Mouse (Mus musculus): ENCODE measurements around the gene Yipf4. TPM values are rescaled to one million over a fixed set of nuclear protein-coding genes. Genes with fewer than 3 reads are reported as not detected.

The Yipf4 gene
- polyA plus RNA-seq, 1 experiment from 2014 or later: 50.9 TPM

- Histone ChIP-seq H3K36me3 (no peaks in the 10 kb centered on the region), H3K4me3 (peak within 1 kb of the TSS; percentile 98), H3K27me3 (no peaks in the 10 kb centered on the region), H3K4me2 (replicated peaks) (peak within 1 kb of the TSS; percentile 88), H3K9me3 (no peaks in the 10 kb centered on the region), H3K27ac (peak within 1 kb of the TSS; percentile 98), H3K4me1 (peaks cover 28% of the 10 kb centered on the region), H3K9ac (peak within 1 kb of the TSS; percentile 99)
- ATAC-seq (ENCODE audit: low FRiP score, low read depth): peak; percentile 98
- 0% methylated on average over 70 of the region's 71 CpGs for WGBS
Observed at GRCm38 (mm10) chr17:74527729-74528607, 38.7 kb downstream of the Yipf4 start, which contains the start of gene Birc6. Gene Birc6 (plus strand): TSS chr17:74528295.

- peak overlapping the region; percentile 97 for H3K27ac ChIP-seq
- peak; percentile 58 for ATAC-seq (ENCODE audit: low FRiP score, low read depth)
- H3K4me2 ChIP-seq (replicated peaks): peak overlapping the region; percentile 88
- H3K4me1 ChIP-seq: peaks cover 28% of the 10 kb centered on the region
- no peaks in the 10 kb centered on the region for H3K9me3 ChIP-seq
- peak overlapping the region; percentile 98 for H3K4me3 ChIP-seq
- H3K27me3 ChIP-seq: no peaks in the 10 kb centered on the region
- peak overlapping the region; percentile 99 for H3K9ac ChIP-seq
- 1% methylated on average over 68 of the region's 72 CpGs for WGBS
- no peaks in the 10 kb centered on the region for H3K36me3 ChIP-seq
Observed at GRCm38 (mm10) chr17:74528648-74529532, 39.6 kb downstream of the Yipf4 start.

- peak overlapping the region; percentile 99 for H3K9ac ChIP-seq
- H3K36me3 ChIP-seq: no peaks in the 10 kb centered on the region
- H3K4me3 ChIP-seq: peak overlapping the region; percentile 98
- no peak overlapping the region; the same call in 1 of the 2 replicates for H3K27ac ChIP-seq
- ATAC-seq (ENCODE audit: low FRiP score, low read depth): no peak
- H3K4me2 ChIP-seq (replicated peaks): peak overlapping the region; percentile 88
- peaks cover 28% of the 10 kb centered on the region for H3K4me1 ChIP-seq
- H3K9me3 ChIP-seq: no peaks in the 10 kb centered on the region
- 17% methylated on average over 3 of the region's 3 CpGs for WGBS
- H3K27me3 ChIP-seq: no peaks in the 10 kb centered on the region
Observed at GRCm38 (mm10) chr17:74529533-74529824, 40.2 kb downstream of the Yipf4 start.

DNA sequence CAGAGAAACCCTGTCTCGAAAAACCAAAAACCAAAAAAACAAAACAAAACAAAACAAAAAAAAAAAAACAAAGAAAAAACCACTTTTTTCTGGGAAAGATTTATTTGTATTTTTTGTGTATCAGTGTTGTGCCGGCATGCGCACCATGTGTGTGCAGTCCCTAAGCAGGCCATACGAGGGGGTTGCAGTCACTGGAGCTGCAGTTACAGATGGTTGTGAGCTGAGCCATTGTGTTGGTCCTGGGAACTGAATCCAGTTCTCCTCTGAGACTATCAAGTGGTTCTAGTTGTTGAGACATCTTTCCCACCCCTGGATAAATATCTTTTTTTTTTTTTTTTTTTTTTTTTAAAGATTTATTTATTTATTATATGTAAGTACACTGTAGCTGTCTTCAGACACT lies 45.7 kb downstream of the Yipf4 start:
- H3K4me3 ChIP-seq: no peak overlapping the region
- H3K36me3 ChIP-seq: no peaks in the 10 kb centered on the region; the same call in 1 of the 2 replicates
- H3K27ac ChIP-seq: no peak overlapping the region
- H3K4me2 ChIP-seq (replicated peaks): no peak overlapping the region
- no peaks in the 10 kb centered on the region for H3K9me3 ChIP-seq
- no peak overlapping the region for H3K9ac ChIP-seq
- 96% methylated on average over 4 of the region's 4 CpGs for WGBS
- H3K27me3 ChIP-seq: no peaks in the 10 kb centered on the region
- H3K4me1 ChIP-seq: peaks cover 14% of the 10 kb centered on the region
- no peak for ATAC-seq (ENCODE audit: low FRiP score, low read depth)

DNA sequence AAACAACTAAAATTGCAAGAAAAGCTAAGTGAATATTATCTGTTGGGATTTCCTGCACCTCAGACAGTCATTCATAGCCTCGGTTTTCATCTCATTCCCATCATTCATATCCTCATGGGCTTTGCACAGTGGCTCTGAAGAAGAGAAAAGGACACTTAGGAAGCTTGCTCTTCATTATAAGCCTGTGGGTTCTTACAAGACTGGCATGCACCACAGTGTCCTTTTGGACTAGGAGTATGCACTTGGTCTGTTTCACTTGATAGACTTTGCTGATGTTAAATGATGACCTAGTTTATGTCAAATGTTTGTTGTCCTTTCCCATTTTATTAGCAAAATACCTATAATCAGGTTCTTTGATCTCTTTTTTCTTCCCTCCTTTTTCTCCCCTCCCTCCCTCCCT lies 48.2 kb downstream of the Yipf4 start:
- Histone ChIP-seq H3K9ac (no peak overlapping the region), H3K4me1 (no peaks in the 10 kb centered on the region), H3K36me3 (no peaks in the 10 kb centered on the region; the same call in 1 of the 2 replicates), H3K4me2 (replicated peaks) (no peak overlapping the region), H3K4me3 (no peak overlapping the region), H3K27me3 (no peaks in the 10 kb centered on the region), H3K9me3 (no peaks in the 10 kb centered on the region), H3K27ac (no peak overlapping the region)
- 86% methylated on average over 1 of the region's 1 CpGs for WGBS
- no peak for ATAC-seq (ENCODE audit: low FRiP score, low read depth)

DNA sequence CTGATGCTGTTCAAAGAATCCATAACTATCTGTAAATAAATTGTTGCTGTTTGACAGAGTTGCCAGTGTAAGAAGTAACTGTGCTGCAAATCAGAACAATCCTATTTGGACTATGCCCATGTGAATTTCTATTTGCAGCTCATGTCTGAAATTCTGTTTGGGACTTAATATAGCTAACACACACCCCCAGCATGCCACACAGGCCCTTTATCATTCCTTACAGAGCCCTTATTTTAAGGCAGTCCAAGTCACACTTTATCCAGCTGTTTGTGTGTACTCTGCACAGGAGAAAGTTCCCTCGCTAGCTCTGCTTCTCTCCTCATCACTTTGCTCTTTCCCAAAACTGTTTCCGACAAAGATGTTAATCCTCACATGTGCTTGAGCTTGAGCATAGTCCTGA lies 54.3 kb downstream of the Yipf4 start:
- H3K36me3 ChIP-seq: peaks cover 49% of the 10 kb centered on the region
- H3K9me3 ChIP-seq: no peaks in the 10 kb centered on the region
- H3K27me3 ChIP-seq: no peaks in the 10 kb centered on the region
- 96% methylated on average over 2 of the region's 2 CpGs for WGBS
- no peak for ATAC-seq (ENCODE audit: low FRiP score, low read depth)
- no peak overlapping the region for H3K4me3 ChIP-seq
- no peak overlapping the region for H3K4me2 ChIP-seq (replicated peaks)
- no peaks in the 10 kb centered on the region for H3K4me1 ChIP-seq
- no peak overlapping the region for H3K9ac ChIP-seq
- no peak overlapping the region for H3K27ac ChIP-seq

Other genes starting within 250 kb of the Yipf4 start
- 79.4 and 83.0 TPM in 2 replicates for gene Memo1, start 194.0 kb upstream of the Yipf4 start, polyA plus RNA-seq (2015; fragmentation: Nextera tagmentation; extraction: Ambion mirVana)
- 223 and 240 TPM in 2 replicates for gene Dpy30, start 165.5 kb upstream of the Yipf4 start, polyA plus RNA-seq (2015; fragmentation: Nextera tagmentation; extraction: Ambion mirVana)
- 17.4 and 17.7 TPM in 2 replicates for gene Spast, start 150.5 kb upstream of the Yipf4 start, polyA plus RNA-seq (2015; fragmentation: Nextera tagmentation; extraction: Ambion mirVana)
- gene Slc30a6, start 93.9 kb upstream of the Yipf4 start, polyA plus RNA-seq (2015; fragmentation: Nextera tagmentation; extraction: Ambion mirVana): 43.3 TPM in 2 replicates
- 0.34 and 0.37 TPM in 2 replicates for gene Nlrc4, start 30.4 kb upstream of the Yipf4 start, polyA plus RNA-seq (2015; fragmentation: Nextera tagmentation; extraction: Ambion mirVana)
- gene Birc6, start 38.8 kb downstream of the Yipf4 start, polyA plus RNA-seq (2015; fragmentation: Nextera tagmentation; extraction: Ambion mirVana): 104 and 113 TPM in 2 replicates
- 23.4 and 24.6 TPM in 2 replicates for gene Ttc27, start 228.2 kb downstream of the Yipf4 start, polyA plus RNA-seq (2015; fragmentation: Nextera tagmentation; extraction: Ambion mirVana)